Mouse (Mus musculus) cerebellum, adult 9-11 months (tissue): ENCODE measurements around the gene Camta1.
A peak's percentile ranks its signal among the peaks of the same experiment; 100 is the strongest.

Experiments
- DNase-seq: peaks from one replicate; pipeline ENCODE4 v3.0.0; 2022

Camta1 gene

DNA sequence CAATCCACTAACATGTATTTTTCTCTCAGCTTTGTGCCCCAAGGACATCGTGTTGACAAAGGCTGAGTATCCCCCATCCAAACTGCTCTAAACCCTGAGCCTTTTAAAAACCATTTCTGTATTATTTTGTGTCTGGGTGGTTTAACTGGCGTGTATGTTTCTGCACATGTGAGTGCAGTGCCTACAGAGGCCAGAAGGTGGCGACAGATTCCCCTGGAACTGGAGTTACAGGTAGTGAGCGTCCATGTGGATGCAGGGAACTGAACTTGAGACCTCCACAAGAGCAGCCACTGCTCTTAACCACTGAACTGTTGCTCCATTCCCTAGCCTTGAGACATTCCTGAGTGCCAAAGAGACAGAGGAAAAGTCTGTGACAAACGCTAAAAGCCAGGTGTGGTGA is 621.2 kb downstream of the Camta1 start:
- no peak for DNase-seq

DNA sequence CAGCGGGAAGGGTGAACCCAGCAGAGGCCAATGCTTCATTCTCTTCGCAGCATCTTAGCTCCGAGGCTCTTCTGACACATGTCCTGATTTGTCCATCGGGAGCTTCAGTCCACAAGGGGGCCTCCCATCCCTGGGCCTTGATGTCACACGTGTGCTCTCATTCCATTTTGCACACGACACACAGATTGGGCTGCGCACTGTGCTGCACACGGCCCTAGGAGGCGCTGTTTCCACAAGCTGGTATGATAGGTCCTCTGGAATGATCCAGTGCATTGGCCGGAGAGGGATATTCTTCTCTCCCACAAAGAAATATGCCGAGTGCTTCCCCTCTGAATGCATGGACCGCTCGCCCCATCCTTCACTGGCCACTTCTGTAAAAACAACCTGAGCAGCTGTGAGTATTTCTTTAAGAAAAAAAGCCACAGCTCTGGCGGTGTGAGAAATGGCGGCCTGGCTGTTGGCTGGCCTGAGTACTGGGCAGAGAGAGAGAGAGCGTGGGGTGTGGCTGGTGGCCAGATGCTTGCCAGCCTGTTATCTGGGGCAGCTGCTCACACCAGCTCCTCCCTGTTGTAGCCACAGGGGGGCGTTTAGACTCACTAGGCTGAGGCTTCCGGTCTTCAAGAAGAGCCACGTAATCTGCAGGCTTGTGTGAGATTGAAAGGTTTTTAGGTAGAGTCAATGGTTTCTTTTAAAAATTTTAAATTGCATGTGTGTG is 622.5 kb downstream of the Camta1 start:
- DNase-seq = no peak

DNA sequence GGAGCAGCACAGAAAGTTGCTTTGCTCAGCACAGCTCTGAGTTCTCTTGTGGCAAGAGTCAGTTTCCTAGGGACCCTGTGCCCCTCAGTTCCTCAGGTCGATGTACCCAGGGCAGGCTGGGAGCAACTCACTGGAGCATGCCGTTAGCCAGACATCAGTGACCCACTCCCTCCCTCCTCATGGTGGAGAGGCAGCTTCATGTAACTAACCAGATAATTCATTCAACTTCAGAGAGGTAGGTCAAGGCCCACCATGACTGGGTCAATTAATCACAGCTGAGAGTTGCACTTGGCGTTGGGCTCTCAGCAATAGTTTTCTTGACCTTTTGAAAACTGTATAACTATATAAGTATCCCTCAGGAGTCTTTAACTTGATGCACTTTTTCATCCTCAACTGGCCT is 624.2 kb downstream of the Camta1 start:
- no peak for DNase-seq

DNA sequence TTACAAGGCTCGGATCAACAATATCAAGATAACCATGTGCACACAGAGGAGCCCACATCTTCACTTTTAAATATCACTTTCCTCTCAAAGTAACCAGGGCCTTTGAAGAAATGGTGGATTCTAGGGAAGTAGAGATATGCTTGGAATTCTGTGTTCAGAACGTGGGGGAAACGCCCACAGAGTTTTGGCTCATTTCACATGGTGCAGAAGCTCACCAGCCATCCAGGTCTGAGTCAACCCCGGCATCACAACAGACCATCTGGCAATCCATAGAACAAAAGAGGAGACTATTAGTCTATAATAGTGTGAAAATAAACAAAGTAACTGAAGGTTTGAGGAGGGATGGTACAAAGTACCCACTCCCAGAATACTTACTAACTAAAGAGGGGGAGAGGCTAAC is 626.7 kb downstream of the Camta1 start:
- DNase-seq = peak; percentile 35

DNA sequence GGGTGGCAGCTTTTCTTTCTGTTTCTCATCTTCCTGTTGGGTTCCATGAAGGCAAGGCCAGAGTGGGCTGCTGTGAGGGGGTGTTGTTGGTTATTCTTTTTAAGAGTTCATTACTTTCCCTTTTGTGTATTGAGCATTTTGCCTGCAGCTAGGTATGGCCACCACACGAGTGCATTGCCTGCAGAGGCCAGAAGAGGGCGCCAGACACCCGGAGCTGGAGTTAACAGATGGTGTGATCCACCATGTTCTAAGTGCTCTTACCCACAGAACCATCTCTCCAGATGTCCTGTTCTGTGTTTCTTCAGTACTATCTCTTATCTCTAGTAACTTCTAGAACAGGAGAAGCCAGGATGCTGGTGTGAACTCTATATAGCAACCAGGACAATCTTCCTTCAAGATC is 629.6 kb downstream of the Camta1 start:
- no peak for DNase-seq

DNA sequence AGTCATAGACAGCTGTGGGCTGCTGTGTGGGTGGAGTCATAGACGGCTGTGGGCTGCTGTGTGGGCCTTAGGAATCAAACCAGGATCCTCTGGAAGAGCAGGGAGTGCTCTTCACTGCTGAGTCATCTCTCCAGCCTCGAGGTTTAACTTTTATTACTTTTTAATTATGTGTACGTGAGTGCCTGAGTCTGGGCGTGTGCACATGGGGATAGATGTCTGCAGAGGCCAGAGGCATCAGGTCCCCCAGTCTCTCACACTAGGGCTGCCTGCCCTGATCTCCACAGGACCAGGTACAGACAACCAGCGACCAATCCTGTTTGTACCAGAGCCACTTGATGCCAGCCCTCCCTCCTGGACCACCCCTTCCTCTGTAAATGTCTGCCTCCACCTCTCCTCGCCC is 632.6 kb downstream of the Camta1 start:
- no peak for DNase-seq

DNA sequence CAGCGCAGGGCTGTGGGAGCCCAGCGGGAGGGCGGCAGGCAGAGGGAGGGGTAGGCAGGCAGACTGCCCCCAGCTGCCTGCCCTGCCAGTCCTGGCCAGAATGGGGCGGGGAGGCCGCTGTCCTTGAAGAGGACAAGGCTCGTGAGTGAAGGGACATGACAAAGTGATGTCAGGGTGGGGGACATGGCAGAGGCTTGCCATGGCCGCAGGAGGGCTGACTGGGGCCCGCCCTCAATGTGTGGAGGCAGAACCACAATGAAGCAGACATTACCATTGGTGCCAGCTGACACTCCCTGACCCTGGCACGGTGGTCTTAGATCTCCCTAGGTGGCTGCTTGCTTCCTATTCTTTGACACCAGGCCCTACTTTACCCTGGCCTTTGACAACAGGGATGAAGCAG is 635.2 kb downstream of the Camta1 start:
- DNase-seq = no peak

DNA sequence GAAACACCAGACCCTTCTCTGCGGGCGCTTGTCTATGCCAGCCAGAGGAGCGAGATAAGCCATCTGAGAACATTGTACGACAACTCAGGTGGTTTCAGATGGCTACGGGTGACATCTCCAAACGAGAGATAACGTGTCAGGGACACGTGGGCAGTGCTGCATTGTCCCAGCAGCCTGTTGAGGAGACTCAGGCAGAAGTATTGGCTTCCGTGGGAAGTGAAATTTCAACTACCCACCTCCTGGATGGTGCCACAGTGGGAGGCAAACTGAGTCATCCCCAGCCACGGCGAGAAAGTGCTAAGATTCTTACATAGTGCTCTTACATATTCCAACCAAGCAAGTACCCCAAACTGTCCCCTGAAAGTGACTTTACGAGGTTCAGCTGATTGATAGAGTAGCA is 637.7 kb downstream of the Camta1 start:
- DNase-seq = no peak

DNA sequence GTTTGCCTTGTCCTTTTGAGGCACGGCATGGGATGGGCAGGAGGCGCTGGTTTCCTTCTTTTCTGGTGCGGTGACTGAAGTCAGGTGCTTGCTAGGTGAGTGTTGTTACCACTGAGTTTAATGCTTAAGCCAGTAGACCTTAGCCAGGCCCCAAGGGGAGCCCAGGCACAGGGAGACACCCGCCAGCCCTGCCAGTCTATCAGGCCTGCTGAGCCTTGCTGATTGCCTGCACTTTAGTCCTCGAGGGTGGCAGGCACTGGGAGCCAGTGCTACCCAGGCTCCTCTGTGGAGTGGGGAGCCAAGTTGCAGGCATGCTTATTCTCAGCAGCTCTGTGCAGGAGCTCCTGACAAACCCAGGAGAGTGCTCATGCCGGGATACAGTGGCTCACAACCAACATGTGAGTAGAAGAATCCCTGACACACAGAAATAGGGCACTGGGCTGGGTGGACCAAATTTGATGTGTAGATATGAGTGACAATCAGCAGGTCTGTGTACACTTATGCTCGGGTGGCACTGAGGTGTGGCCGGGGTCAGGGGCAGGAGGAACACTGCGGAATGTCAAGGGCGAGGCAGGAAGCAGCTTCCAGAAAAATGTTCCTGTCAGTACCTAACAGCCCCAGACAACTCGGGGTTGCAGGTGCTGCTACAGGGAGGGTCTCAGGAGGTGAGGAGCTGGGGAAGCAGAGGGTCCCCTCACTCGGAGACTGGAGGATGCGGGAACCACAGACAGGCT is 638.2 kb downstream of the Camta1 start:
- no peak for DNase-seq

DNA sequence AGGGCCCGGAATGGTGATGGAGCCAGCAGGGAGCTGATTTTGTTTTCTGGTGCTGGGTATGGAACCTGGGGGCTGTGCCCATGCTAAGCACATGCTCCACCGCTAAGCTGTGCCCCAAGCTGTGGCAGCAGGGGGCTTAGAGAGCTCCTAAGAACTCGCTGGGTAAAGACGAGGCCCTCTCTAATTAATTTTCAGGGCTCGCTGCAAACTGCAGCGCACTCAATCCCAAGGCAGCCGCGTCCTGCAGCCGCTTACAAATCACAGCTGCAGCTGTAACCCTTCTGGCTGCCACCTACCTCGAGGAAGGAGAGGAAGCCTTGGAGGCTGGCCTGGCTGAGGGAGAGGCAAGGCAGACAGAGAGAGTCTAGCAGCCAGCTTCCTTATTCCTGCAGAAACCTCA is 639.0 kb downstream of the Camta1 start:
- DNase-seq = no peak

DNA sequence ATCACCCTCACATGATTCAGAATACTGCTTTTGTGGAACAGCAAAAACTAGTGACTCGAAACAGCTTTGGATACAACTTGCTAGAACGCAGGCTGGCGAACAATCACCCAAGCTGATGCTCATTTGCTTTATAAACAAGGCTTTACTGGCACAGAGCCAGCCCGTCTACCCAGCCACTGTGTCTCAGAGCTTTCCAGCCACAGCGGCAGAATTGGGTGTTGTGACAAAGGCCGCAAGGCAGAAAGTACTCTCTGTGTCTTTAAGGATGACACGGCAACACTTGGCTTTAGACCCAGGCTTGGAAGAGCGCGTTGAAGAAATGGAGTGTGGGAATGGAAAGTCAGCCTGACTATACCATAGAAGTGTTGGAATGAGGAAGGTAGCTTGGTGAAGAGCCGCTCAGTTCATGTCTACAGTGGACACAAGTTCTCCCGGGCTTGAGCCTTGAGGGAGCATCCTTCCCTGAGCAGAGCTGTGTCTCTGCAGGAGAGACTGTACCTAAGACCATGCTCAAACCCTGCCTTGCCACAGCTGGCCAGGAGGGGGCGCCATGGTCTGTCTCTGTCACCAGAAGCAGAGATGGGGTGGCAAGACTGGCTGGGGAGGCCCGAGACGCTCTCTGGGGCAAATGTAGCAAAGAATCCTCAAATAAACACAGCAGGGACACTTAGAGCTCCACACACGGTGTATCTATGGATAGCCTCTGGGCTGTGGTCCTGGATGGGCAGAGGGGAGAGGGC is 645.0 kb downstream of the Camta1 start:
- DNase-seq = no peak

DNA sequence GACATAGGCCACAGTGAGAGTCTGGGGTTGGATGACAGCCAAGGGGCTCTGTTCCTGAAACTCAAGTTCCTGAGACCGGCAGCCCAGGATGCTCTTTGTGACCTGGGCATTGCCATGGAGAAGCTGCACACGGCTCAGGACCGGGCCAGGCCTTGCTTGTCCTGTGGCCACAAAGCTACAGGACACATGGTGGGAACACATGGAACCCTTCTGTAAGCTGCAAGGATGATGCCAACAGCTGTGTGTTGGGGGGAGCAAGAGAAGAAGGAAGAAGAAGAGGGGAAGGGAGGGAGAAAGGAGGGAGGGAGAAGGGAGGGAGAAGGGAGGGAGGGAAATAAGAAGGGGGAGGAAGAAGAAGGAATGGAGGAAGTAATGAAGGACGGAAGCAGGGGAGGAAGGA is 645.8 kb downstream of the Camta1 start:
- no peak for DNase-seq

DNA sequence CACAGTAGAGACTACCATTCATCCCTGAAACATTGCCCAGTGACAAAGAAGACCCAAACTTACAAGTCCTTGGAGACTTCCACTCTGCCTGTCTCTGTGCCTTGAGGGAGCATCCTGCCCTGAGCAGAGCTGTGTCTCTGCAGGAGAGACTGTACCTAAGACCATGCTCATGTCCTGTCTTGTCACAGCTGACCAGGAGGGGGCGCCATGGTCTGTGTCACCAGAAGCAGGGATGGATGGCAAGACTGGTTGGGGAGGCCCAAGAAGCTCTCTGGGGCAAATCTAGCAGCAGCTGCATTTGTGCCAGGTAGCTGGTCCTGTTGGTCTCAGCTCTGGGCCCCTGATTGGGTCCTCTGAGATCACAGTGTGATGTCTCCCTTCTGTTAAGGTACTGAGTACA is 646.5 kb downstream of the Camta1 start:
- DNase-seq = no peak

DNA sequence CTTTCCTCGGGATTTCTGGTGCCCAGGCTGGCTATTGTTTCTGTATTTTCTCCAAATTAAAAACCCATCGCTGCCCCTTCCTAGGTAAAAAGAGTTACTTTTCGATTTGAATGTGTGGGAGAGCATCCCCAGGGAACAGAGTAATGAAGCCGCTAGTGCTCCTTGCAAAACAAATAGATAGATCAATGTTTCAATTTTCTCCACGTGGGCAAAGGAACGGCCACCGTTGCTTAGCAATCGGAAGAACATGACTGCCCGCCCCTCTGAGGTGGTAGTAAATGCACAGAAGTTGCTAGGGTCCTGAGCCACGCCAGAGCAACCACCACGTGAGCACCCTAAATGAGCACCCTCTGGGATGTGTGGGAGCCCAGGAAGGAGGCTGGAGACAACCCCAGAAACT is 648.2 kb downstream of the Camta1 start:
- no peak for DNase-seq

DNA sequence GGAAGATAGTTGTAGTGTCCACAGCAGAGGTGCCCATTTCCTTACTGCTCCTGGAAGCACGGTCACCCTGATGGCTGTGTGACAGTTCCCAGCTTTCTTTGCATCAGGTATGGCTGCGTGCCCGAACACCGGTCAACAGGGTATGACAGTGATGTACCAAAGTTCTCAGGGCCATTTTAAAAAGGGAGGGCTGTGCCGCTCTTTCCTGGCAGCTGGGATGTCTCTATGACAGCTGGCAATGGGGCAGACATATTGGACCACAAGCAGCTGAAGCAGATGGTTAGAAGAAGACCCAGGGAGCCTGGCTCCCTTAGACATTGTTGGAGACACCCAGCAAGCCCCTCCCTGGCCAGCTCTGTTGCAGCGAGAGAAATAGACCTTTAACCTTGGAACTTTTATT is 649.7 kb downstream of the Camta1 start:
- peak; percentile 34 for DNase-seq

DNA sequence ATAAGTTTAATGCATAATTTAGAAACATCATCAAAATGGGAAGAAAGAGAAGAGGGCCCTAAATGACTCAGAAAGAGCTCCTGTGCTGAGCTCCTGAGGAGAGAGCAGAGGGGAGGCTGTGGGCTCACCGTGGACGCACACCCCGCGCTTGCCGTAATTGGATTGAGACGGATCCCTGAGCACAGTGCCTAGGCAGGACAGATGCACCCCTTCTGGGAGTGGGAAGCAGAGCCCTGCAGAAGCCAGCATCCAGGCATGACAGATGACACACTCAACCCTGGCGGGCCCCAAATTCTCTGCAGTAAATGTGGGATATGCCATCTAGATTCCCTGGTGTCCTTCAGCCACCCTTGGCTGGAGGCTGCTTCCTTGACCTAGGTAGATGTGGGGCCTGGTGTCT is 654.1 kb downstream of the Camta1 start:
- no peak for DNase-seq

DNA sequence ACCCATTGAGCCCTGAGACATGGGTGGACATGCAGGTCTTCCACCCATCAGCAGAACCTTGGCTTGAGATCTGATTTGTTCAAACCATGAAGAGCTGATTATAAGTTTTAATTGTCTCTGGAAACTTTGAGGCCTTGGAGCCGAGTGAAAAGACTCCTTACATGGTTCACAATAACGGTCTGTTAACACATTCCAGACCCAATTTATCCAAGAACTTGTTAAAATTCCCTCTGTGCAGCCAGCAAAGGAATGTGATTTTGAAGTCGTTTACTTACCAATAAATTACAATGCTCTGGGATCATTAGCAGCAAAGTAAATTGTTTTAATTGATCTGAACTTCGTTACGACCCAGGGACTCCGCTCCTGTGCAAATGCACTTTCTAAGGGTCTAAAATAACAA is 658.8 kb downstream of the Camta1 start:
- DNase-seq = no peak

DNA sequence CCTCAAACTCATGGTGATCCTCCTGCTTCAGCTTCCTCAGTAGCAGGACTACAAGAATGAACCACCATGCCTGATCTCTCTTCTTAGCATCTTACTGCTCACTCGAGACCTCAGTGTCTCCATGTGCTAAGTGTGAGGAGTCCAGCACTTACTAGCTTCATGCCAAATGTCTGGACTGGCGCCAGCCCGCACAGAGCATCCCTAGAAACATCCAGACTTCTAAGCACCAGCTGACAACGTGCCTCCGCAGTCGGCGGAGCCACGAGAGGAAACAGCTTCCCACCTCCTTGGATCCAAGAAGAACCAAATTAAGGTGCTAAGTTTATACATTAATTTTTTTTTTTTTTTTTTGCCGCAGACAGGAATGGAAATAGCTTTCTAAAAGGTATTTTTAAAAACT is 661.4 kb downstream of the Camta1 start:
- no peak for DNase-seq

DNA sequence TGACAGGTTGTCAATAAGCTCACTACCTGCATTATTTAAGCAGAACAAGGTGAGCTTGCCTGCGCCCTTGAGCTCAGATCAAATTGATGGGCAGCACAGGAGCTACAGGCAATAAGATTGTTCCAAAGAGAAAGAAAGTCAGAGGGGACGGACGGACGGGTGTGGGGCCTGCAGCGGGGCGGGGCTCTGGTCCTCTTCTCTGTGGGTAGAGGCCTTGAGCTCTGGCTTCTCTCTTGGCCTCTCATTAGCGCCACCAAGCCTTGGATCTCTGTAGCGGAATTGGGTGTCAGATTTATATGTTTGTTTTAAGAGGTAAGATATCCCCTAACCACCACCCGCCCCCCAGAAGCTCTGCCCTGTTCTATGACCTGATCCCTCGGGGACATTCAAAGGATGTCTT is 666.5 kb downstream of the Camta1 start:
- no peak for DNase-seq

DNA sequence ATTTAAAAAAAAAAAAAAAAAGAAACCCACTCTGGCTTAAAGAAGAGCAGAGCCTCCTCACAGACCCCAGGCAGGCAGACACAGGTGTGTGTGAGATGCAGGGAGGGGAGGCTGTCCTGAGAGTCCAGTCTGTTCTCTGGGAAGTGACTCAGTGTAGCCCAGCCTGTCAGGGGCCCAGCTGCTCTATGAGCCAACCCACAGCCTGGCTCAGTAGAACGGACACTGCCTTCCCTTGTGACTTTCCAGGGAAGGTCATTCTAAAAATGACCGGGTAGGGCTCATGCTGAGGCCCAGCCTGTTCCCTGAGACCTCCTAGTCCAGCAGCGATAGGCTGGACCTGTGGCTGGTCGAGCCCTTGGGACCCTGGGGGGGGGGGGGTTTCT is 667.0 kb downstream of the Camta1 start:
- DNase-seq = no peak

DNA sequence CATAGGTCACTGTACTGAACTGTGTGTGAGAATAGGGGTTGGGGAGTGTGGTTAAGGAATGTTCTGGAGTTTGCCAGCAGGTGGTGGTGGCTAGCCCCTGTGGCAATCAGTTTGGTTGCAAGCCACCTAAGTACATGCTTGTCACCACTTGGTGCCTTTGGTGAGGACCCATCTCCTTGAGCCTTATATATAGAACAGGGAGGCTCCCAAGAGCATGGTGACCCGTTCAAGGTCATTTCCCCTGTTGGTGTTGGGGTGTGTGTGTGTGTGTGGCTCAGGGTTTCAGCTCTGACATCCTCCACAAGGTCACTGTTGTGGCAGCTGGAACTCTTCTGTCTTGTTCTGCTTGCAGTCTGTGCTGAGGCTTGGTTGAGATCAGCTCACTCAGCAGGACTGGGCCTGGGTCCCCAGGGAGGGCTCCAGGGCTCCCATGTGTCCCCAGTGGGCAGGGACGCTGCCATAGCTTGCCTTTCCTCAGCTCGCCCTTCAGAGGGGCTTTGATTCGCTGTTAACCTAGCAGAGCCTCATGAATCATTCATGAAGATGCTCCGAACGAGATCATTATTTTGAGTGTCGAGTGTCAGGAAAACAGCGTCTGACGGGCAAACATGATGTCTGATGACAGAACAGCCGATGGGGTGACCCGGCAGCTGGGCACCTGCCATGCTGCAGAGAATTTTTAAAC is 667.5 kb downstream of the Camta1 start:
- no peak for DNase-seq

DNA sequence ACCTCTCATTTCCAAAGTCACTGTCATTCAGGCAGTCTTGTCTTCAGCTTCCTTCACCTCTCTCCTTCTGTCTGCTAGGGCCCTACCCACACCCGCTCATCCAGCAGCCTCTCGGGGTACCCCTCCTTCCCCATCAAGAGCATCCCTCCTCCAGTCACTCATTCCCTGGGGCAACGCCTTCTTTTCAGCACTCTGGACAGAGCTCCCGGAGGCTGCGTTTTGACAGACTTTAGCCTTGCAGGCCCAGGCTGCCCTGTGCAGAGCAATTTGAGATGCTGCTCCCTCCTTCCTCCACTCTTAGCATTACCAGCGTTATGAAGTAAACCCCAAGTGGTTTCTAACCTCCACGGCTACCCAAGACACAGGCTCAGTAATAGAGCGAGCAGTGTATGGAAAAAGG is 675.2 kb downstream of the Camta1 start:
- no peak for DNase-seq

DNA sequence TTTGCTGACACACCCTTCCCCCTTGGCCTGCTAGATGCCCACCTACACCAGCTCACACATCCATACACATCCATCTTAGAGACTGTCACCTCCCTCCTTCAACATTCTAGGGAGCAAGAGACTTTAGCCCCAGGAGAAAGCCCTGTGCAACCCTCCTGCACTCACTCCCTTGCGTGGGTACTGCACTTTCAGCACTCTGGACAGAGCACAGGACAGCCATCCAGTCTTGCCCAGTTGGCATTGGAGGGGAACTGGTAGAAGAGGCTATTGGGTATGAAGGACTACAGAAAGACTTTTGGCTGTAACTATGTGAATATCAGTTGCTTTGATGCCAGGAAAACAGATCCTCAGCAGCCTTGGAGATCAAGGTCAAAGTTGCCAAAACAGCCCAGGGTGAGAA is 675.9 kb downstream of the Camta1 start:
- no peak for DNase-seq
